Mouse (Mus musculus) heart, adult 2 months (tissue): ENCODE data around the gene Uxs1. TPM values are rescaled to one million over a fixed set of nuclear protein-coding genes. Genes with fewer than 3 reads are reported as not detected.

Source experiments
- DNase-seq, 2 experiments: peaks; one replicate each; pipeline ENCODE4 v3.0.0; 2021
- H3K27ac ChIP-seq: fragments of 200-600 bp; 2 replicates; pipeline ENCODE4 v1.8.1; 2022
- H3K27me3 ChIP-seq: fragments of 200-500 bp; 2 replicates; pipeline ENCODE4 v1.6.1; 2012; ENCODE audit warnings: mild to moderate bottlenecking, low read length, inconsistent platforms, mixed read lengths; ENCODE audit not compliant: control insufficient read depth, insufficient read depth
- H3K36me3 ChIP-seq: fragments of 200-500 bp; 2 replicates; pipeline ENCODE4 v1.6.1; 2012; ENCODE audit warnings: low read length, inconsistent platforms; ENCODE audit not compliant: control insufficient read depth, insufficient read depth
- H3K4me1 ChIP-seq: fragments of 200-500 bp; 2 replicates; pipeline ENCODE4 v1.6.1; 2011; ENCODE audit warnings: low read length; ENCODE audit not compliant: control insufficient read depth, insufficient read depth
- H3K4me3 ChIP-seq: fragments of 200-600 bp; 2 replicates; pipeline ENCODE4 v1.8.1; 2022
- H3K79me2 ChIP-seq: fragments of 200-500 bp; replicated peaks from 2 replicates; pipeline ENCODE4 v1.6.1; 2012; ENCODE audit warnings: mild to moderate bottlenecking, inconsistent platforms, low read length, moderate library complexity, mixed read lengths; ENCODE audit not compliant: control insufficient read depth, insufficient read depth
- H3K9ac ChIP-seq: fragments of 200-500 bp; 2 replicates; pipeline ENCODE4 v1.6.1; 2012; ENCODE audit warnings: low read depth, mild to moderate bottlenecking, control low read depth, inconsistent platforms, low read length, mixed read lengths
- CTCF ChIP-seq: fragments of 200-600 bp; IDR thresholded peaks from 2 replicates; pipeline ENCODE4 v1.8.1; 2022; ENCODE audit warnings: antibody characterized with exemption, mild to moderate bottlenecking, moderate library complexity
- EP300 ChIP-seq: fragments of 200-500 bp; IDR thresholded peaks from 2 replicates; pipeline ENCODE4 v1.6.1; 2011; ENCODE audit warnings: low read depth, low read length, control low read depth; ENCODE audit not compliant: insufficient read depth
- POLR2A ChIP-seq: fragments of 200-500 bp; IDR thresholded peaks from 2 replicates; pipeline ENCODE4 v1.6.1; 2011; ENCODE audit warnings: mild to moderate bottlenecking, low read depth, low read length, control low read depth; ENCODE audit not compliant: insufficient read depth
- WGBS: fragments of 180-500 bp; shearing (Covaris S2); methylation state at CpG from one replicate; pipeline ENCODE4 v1.1.7; 2018; 5-methylcytosine and 5-hydroxymethylcytosine counted together
- intact Hi-C: fragments of 180-260 bp; cut with DNase I; formaldehyde crosslinking; loops from one replicate; pipeline ENCODE4 v1.15.1; 2025
- polyA plus RNA-seq: library from polyadenylated mRNA; depleted of rRNA; stranded (reverse); fragments of >200 nt; gene quantifications from 2 replicates; pipeline ENCODE4 v1.2.3, GENCODE M21; 2012
- total RNA-seq, 2 experiments: library from RNA; stranded (reverse); gene quantifications; 2 replicates each; pipeline ENCODE4 v1.2.3; 2021

The Uxs1 gene
- total and polyA plus RNA-seq, 3 experiments, result 5.5 to 10.9 (median 10.0) TPM

- H3K27ac ChIP-seq, result no peak overlapping the region
- no peak overlapping the region for H3K4me3 ChIP-seq
- intact Hi-C loops, result no loop called here
- WGBS, result 58% methylated on average over 5 of the region's 5 CpGs
- no peaks in the 10 kb centered on the region for H3K36me3 ChIP-seq
- no peak overlapping the region for H3K9ac ChIP-seq
- no peak for DNase-seq
- no peaks in the 10 kb centered on the region for H3K27me3 ChIP-seq
- no peaks in the 10 kb centered on the region for H3K4me1 ChIP-seq
- TF ChIP-seq EP300 (no peak), CTCF (no peak), POLR2A (no peak)
- no peaks in the 10 kb centered on the region for H3K79me2 ChIP-seq
Measured at GRCm38 (mm10) chr1:43858988-43859387, 31.4 kb upstream of the Uxs1 start.

DNA sequence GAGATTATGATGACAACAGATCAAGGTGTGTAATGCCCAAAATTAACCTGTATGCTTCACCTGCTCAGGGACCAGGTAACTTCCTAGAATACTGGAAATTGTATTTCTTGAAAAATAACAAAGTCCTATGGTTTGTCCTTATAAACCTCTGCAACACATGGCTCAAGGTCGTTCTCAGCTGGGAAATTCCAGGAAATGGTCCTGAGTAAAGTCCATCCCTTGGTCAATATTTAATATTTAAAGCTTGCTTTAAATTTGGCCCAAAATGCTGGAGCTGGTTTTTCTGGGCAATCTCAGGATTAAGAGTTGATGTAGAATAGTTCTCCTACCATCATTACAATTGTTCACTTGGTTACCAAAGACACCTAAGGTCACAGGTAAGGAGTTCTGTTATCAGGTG is 30.1 kb upstream of the Uxs1 start:
- Histone ChIP-seq H3K9ac (no peak overlapping the region), H3K27ac (no peak overlapping the region), H3K36me3 (no peaks in the 10 kb centered on the region), H3K4me3 (no peak overlapping the region), H3K79me2 (no peaks in the 10 kb centered on the region), H3K4me1 (no peaks in the 10 kb centered on the region), H3K27me3 (no peaks in the 10 kb centered on the region)
- no peak for TF ChIP-seq EP300
- no peak for TF ChIP-seq CTCF
- no peak for TF ChIP-seq POLR2A
- 64% methylated on average over 1 of the region's 1 CpGs for WGBS
- intact Hi-C loops, result no loop called here
- DNase-seq, result no peak

- no peak overlapping the region for H3K27ac ChIP-seq
Measured at GRCm38 (mm10) chr1:43855591-43855990, 28.0 kb upstream of the Uxs1 start.

GRCm38 (mm10) chr1:43843398-43843797 is 15.8 kb upstream of the Uxs1 start:
- Histone ChIP-seq H3K4me1 (no peaks in the 10 kb centered on the region), H3K27ac (no peak overlapping the region), H3K79me2 (no peaks in the 10 kb centered on the region), H3K4me3 (no peak overlapping the region), H3K36me3 (no peaks in the 10 kb centered on the region), H3K9ac (no peak overlapping the region), H3K27me3 (no peaks in the 10 kb centered on the region)
- intact Hi-C loops, result no loop called here
- WGBS, result 38% methylated on average over 2 of the region's 2 CpGs
- no peak for DNase-seq
- no peak for TF ChIP-seq EP300
- no peak for TF ChIP-seq POLR2A
- TF ChIP-seq CTCF, result no peak

More at GRCm38 (mm10) chr1:43855591-43855990, 28.0 kb upstream of the Uxs1 start:
- no peak for TF ChIP-seq EP300
- no peak for TF ChIP-seq CTCF
- TF ChIP-seq POLR2A, result no peak
- Histone ChIP-seq H3K79me2 (no peaks in the 10 kb centered on the region), H3K4me1 (no peaks in the 10 kb centered on the region), H3K36me3 (no peaks in the 10 kb centered on the region), H3K27me3 (no peaks in the 10 kb centered on the region), H3K9ac (no peak overlapping the region), H3K4me3 (no peak overlapping the region)
- 52% methylated on average over 1 of the region's 1 CpGs for WGBS
- no peak for DNase-seq
- intact Hi-C loops, result no loop called here

DNA sequence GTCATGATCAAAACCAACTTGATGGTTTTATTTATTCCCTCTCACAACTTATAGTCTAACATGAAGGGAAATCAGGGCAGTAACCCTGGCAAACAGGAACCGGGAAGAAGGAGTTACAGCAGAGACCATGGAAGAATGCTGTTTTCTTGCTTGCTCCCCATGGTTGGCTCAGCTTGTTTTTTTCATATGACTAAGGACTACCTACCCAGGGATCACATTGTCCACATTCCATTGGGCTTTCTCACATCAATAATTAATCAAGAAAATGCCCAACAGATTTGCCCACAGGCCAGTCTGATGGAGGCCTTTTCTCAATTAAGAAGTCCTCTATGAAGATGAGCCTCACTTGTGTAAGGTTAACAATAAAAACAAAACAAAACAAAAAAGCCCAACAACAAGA is 9.6 kb upstream of the Uxs1 start:
- H3K36me3 ChIP-seq, result no peaks in the 10 kb centered on the region
- H3K27ac ChIP-seq, result no peak overlapping the region
- H3K4me1 ChIP-seq, result no peaks in the 10 kb centered on the region
- H3K27me3 ChIP-seq, result no peaks in the 10 kb centered on the region
- no peaks in the 10 kb centered on the region for H3K79me2 ChIP-seq
- H3K9ac ChIP-seq, result no peak overlapping the region
- intact Hi-C loops, result no loop called here
- no peak for DNase-seq
- TF ChIP-seq POLR2A, result no peak
- H3K4me3 ChIP-seq, result no peak overlapping the region
- 87% methylated on average over 1 of the region's 1 CpGs for WGBS

GRCm38 (mm10) chr1:43830096-43830495 is 2.5 kb upstream of the Uxs1 start:
- H3K4me3 ChIP-seq, result no peak overlapping the region

More at GRCm38 (mm10) chr1:43830096-43830495, 2.5 kb upstream of the Uxs1 start:
- no peak for TF ChIP-seq EP300
- TF ChIP-seq POLR2A, result no peak
- no peak for TF ChIP-seq CTCF
- Histone ChIP-seq H3K27me3 (no peaks in the 10 kb centered on the region), H3K4me1 (peaks cover 1% of the 10 kb centered on the region; the same call in 1 of the 2 replicates), H3K36me3 (no peaks in the 10 kb centered on the region), H3K9ac (no peak overlapping the region), H3K27ac (no peak overlapping the region), H3K79me2 (no peaks in the 10 kb centered on the region)
- 67% methylated on average over 1 of the region's 1 CpGs for WGBS
- DNase-seq, result no peak
- intact Hi-C loops, result no loop called here
